Mouse (Mus musculus) heart, adult 2 months (tissue): ENCODE results near the gene Syt12.

Source experiments
- CTCF ChIP-seq: fragments of 200-600 bp; IDR thresholded peaks from 2 replicates; pipeline ENCODE4 v1.8.1; 2022; ENCODE audit warnings: antibody characterized with exemption, mild to moderate bottlenecking, moderate library complexity
- EP300 ChIP-seq: fragments of 200-500 bp; IDR thresholded peaks from 2 replicates; pipeline ENCODE4 v1.6.1; 2011; ENCODE audit warnings: low read depth, low read length, control low read depth; ENCODE audit not compliant: insufficient read depth
- POLR2A ChIP-seq: fragments of 200-500 bp; IDR thresholded peaks from 2 replicates; pipeline ENCODE4 v1.6.1; 2011; ENCODE audit warnings: mild to moderate bottlenecking, low read depth, low read length, control low read depth; ENCODE audit not compliant: insufficient read depth

- TF ChIP-seq CTCF (no peak), POLR2A (no peak), EP300 (no peak)
Measured at GRCm38 (mm10) chr19:4481326-4481725, 4.1 kb upstream of the Syt12 start.
